Mouse (Mus musculus) neural tube, embryonic 14.5 days (tissue): ENCODE data around the gene Tor3a. TPM values are rescaled to one million over a fixed set of nuclear protein-coding genes. Genes with fewer than 3 reads are reported as not detected.

Experiments
- ATAC-seq: fragments of 200-750 bp; cut with Nextera tagmentation; 2 replicates; pipeline ENCODE4 v1.8.0; 2017; ENCODE audit warnings: low read depth, mild to moderate bottlenecking, moderate TSS enrichment, moderate library complexity
- H3K27ac ChIP-seq: fragments of 300-500 bp; sonication (generic); 2 replicates; pipeline ENCODE4 v1.5.1; 2014; ENCODE audit warnings: low read depth, mild to moderate bottlenecking, control low read depth, low read length, moderate library complexity, mixed read lengths
- H3K27me3 ChIP-seq: fragments of 300-500 bp; sonication (generic); 2 replicates; pipeline ENCODE4 v1.6.1; 2014; ENCODE audit warnings: low read length; ENCODE audit not compliant: control insufficient read depth, insufficient read depth
- H3K36me3 ChIP-seq: fragments of 300-500 bp; sonication (generic); 2 replicates; pipeline ENCODE4 v1.6.1; 2014; ENCODE audit warnings: low read length, mixed read lengths; ENCODE audit not compliant: control insufficient read depth, insufficient read depth
- H3K4me1 ChIP-seq: fragments of 300-500 bp; sonication (generic); 2 replicates; pipeline ENCODE4 v1.6.1; 2014; ENCODE audit warnings: low read length; ENCODE audit not compliant: control insufficient read depth, insufficient read depth
- H3K4me2 ChIP-seq: fragments of 300-500 bp; sonication (generic); 2 replicates; pipeline ENCODE4 v1.6.1; 2014; ENCODE audit warnings: mild to moderate bottlenecking, low read depth, low read length, control low read depth
- H3K4me3 ChIP-seq: fragments of 300-500 bp; sonication (generic); 2 replicates; pipeline ENCODE4 v1.5.1; 2014; ENCODE audit warnings: low read depth, low read length, control low read depth, mixed read lengths
- H3K9ac ChIP-seq: fragments of 300-500 bp; sonication (generic); replicated peaks from 2 replicates; pipeline ENCODE4 v1.6.1; 2014; ENCODE audit warnings: low read depth, mild to moderate bottlenecking, control low read depth, low read length, mixed read lengths
- H3K9me3 ChIP-seq: fragments of 300-500 bp; sonication (generic); 2 replicates; pipeline ENCODE4 v1.6.1; 2016; ENCODE audit warnings: low read length; ENCODE audit not compliant: control insufficient read depth
- WGBS: fragments of 180-500 bp; shearing (Covaris S2); extraction: QIAGEN DNeasy Blood & Tissue Kit; methylation state at CpG from one replicate; pipeline ENCODE4 v1.1.7; 2014; 5-methylcytosine and 5-hydroxymethylcytosine counted together
- polyA plus RNA-seq: library from polyadenylated mRNA; unstranded; fragments of >200 nt; fragmentation: Nextera tagmentation; extraction: Ambion mirVana; gene quantifications from 2 replicates; pipeline ENCODE4 v1.2.1, GENCODE M21; 2014

Tor3a gene
- polyA plus RNA-seq, 1 experiment from 2014 or later: 1.8 TPM

- H3K27ac ChIP-seq: no peak overlapping the region
- 88% methylated on average over 13 of the region's 13 CpGs for WGBS
- no peak overlapping the region for H3K4me2 ChIP-seq
- ATAC-seq: no peak
- no peaks in the 10 kb centered on the region for H3K36me3 ChIP-seq
- no peaks in the 10 kb centered on the region for H3K27me3 ChIP-seq
- H3K9me3 ChIP-seq: no peaks in the 10 kb centered on the region
- no peak overlapping the region for H3K9ac ChIP-seq
- H3K4me1 ChIP-seq: no peaks in the 10 kb centered on the region
- no peak overlapping the region for H3K4me3 ChIP-seq
Measured at GRCm38 (mm10) chr1:156659906-156660659, 14.1 kb downstream of the Tor3a start.

- H3K9ac ChIP-seq: no peak overlapping the region
- no peaks in the 10 kb centered on the region for H3K4me1 ChIP-seq
- no peaks in the 10 kb centered on the region for H3K9me3 ChIP-seq
- no peak overlapping the region for H3K4me2 ChIP-seq
- WGBS: 91% methylated on average over 5 of the region's 5 CpGs
- ATAC-seq: no peak
- H3K27ac ChIP-seq: no peak overlapping the region
- no peaks in the 10 kb centered on the region for H3K27me3 ChIP-seq
- H3K36me3 ChIP-seq: no peaks in the 10 kb centered on the region
- H3K4me3 ChIP-seq: no peak overlapping the region
Measured at GRCm38 (mm10) chr1:156658676-156659075, 15.5 kb downstream of the Tor3a start.

GRCm38 (mm10) chr1:156657523-156657922 is 16.6 kb downstream of the Tor3a start:
- Histone ChIP-seq H3K36me3 (no peaks in the 10 kb centered on the region), H3K27ac (no peak overlapping the region), H3K9me3 (no peaks in the 10 kb centered on the region), H3K4me1 (no peaks in the 10 kb centered on the region), H3K9ac (no peak overlapping the region), H3K27me3 (no peaks in the 10 kb centered on the region), H3K4me2 (no peak overlapping the region), H3K4me3 (no peak overlapping the region)
- 92% methylated on average over 4 of the region's 4 CpGs for WGBS
- no peak for ATAC-seq

- ATAC-seq: no peak
- Histone ChIP-seq H3K27me3 (no peaks in the 10 kb centered on the region), H3K4me2 (no peak overlapping the region), H3K9me3 (no peaks in the 10 kb centered on the region), H3K27ac (no peak overlapping the region), H3K9ac (no peak overlapping the region), H3K4me1 (no peaks in the 10 kb centered on the region), H3K4me3 (no peak overlapping the region), H3K36me3 (no peaks in the 10 kb centered on the region)
- WGBS: 82% methylated on average over 13 of the region's 13 CpGs
Measured at GRCm38 (mm10) chr1:156654735-156655530, 19.2 kb downstream of the Tor3a start.

- Histone ChIP-seq H3K9ac (no peak overlapping the region), H3K27me3 (no peaks in the 10 kb centered on the region), H3K36me3 (no peaks in the 10 kb centered on the region), H3K4me3 (no peak overlapping the region), H3K27ac (no peak overlapping the region), H3K9me3 (no peaks in the 10 kb centered on the region), H3K4me1 (no peaks in the 10 kb centered on the region), H3K4me2 (no peak overlapping the region)
- 68% methylated on average over 6 of the region's 6 CpGs for WGBS
- no peak for ATAC-seq
Measured at GRCm38 (mm10) chr1:156652189-156652822, 21.9 kb downstream of the Tor3a start.

GRCm38 (mm10) chr1:156650631-156651030 is 23.5 kb downstream of the Tor3a start:
- H3K4me1 ChIP-seq: no peaks in the 10 kb centered on the region
- 74% methylated on average over 9 of the region's 9 CpGs for WGBS
- ATAC-seq: no peak
- no peaks in the 10 kb centered on the region for H3K9me3 ChIP-seq
- no peak overlapping the region for H3K9ac ChIP-seq
- H3K27ac ChIP-seq: no peak overlapping the region
- H3K4me3 ChIP-seq: no peak overlapping the region
- H3K4me2 ChIP-seq: no peak overlapping the region
- no peaks in the 10 kb centered on the region for H3K36me3 ChIP-seq
- H3K27me3 ChIP-seq: no peaks in the 10 kb centered on the region

GRCm38 (mm10) chr1:156648705-156649104 is 25.5 kb downstream of the Tor3a start:
- H3K9me3 ChIP-seq: no peaks in the 10 kb centered on the region
- H3K27ac ChIP-seq: no peak overlapping the region
- H3K4me3 ChIP-seq: no peak overlapping the region

GRCm38 (mm10) chr1:156645971-156646370 is 28.2 kb downstream of the Tor3a start:
- peaks cover 3% of the 10 kb centered on the region; the same call in 1 of the 2 replicates for H3K4me1 ChIP-seq
- no peak overlapping the region for H3K27ac ChIP-seq
- no peak overlapping the region for H3K9ac ChIP-seq
- no peak for ATAC-seq
- no peak overlapping the region for H3K4me2 ChIP-seq
- no peaks in the 10 kb centered on the region for H3K27me3 ChIP-seq
- 80% methylated on average over 4 of the region's 4 CpGs for WGBS
- no peak overlapping the region for H3K4me3 ChIP-seq
- H3K9me3 ChIP-seq: no peaks in the 10 kb centered on the region
- H3K36me3 ChIP-seq: peaks cover 23% of the 10 kb centered on the region

More at GRCm38 (mm10) chr1:156648705-156649104, 25.5 kb downstream of the Tor3a start:
- no peak for ATAC-seq
- Histone ChIP-seq H3K36me3 (no peaks in the 10 kb centered on the region), H3K4me2 (no peak overlapping the region), H3K9ac (no peak overlapping the region), H3K4me1 (peaks cover 3% of the 10 kb centered on the region; the same call in 1 of the 2 replicates), H3K27me3 (no peaks in the 10 kb centered on the region)
- WGBS: 34% methylated on average over 2 of the region's 2 CpGs
